Mouse (Mus musculus): Measurements from ENCODE around the gene Abcc1.

- no peak for TF ChIP-seq POLR2A (IDR thresholded peaks at IDR 0.05; ENCODE audit: borderline replicate concordance, insufficient read depth, low read length)
- TF ChIP-seq CTCF (IDR thresholded peaks at IDR 0.05; ENCODE audit: borderline replicate concordance, insufficient read depth, low read depth, low read length): no peak
These were observed 132.2 kb downstream of the Abcc1 start for GRCm38 (mm10) chr16:14493491-14494114.

Measured in cerebellum, adult 2 months (tissue).